Mouse (Mus musculus): Measurements from ENCODE around the gene Runx2. TPM values are rescaled to one million over a fixed set of nuclear protein-coding genes. Genes with fewer than 3 reads are reported as not detected.

Gene Runx2
- polyA plus RNA-seq, 1 experiment from 2014 or later = 4.6 TPM

DNA sequence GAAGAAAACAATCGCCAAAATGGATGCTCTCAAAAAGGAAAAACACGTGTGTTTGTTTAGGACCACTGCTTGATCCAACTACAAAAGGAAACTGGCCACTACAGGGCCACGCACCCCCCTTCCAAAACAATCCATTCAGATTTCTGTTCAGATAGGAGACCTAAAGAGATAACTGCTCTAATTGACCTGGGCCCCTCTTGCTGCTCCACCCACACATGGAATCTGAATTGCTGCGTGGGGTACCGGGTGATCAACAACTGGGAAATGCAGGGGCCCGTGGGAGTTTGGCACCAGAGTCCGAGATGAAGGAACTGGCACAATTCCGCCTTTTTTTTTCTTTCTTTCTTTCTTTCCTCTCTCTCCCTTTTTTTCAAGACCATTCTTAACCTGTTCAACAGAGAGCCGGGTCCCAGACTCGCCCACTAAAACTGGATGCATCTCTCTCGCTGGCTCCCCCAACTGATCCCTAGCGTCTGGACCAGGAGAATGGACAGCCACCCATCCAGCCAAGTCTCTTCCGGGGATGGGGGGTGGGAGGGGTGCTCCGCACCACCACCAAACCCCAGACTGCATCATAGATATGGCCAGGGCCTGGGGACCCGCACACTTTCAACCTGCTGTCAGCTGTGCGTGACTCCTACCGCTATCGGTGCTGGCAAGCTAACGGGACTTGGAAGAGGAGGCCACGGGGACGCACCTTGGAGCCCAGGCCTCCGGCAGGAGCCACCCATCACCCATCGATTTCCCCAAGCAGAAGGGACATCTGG lies 80.9 kb downstream of the Runx2 start:
- H3K36me3 ChIP-seq = no peaks in the 10 kb centered on the region
- H3K27ac ChIP-seq (replicated peaks) = no peak overlapping the region
- no peak overlapping the region; the same call in 1 of the 2 replicates for H3K9ac ChIP-seq (replicated peaks)
- 2% methylated on average over 23 of the region's 23 CpGs for WGBS
- H3K4me2 ChIP-seq (replicated peaks) = peak overlapping the region; percentile 91
- no peaks in the 10 kb centered on the region for H3K9me3 ChIP-seq
- peak overlapping the region; percentile 67 for H3K4me3 ChIP-seq
- H3K4me1 ChIP-seq = peaks cover 36% of the 10 kb centered on the region
- H3K27me3 ChIP-seq = peaks cover 60% of the 10 kb centered on the region
- ATAC-seq (ENCODE audit: low FRiP score, low read depth) = no peak

DNA sequence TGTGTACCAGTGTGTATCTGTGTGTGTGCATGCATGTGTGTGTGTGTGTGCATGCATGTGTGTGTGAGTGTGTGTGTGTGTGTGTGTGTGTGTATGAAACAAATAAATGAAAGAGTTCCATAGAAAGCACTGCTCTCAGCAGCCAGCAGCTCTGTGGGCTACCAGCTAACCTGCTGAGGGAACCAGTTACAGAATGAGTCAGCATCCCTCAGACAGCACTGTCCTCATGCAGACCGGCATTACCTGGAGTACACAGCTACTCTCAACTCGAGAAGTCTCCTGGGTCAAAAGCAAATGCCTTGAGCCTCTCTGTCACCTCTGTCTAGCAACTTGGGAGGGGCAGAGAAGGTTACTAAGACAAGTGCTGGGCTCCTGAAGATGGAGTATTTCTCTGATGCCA lies 86.1 kb downstream of the Runx2 start:
- H3K9ac ChIP-seq (replicated peaks) = no peak overlapping the region
- no peak overlapping the region for H3K4me2 ChIP-seq (replicated peaks)
- H3K4me3 ChIP-seq = no peak overlapping the region
- 51% methylated on average over 2 of the region's 2 CpGs for WGBS
- no peak overlapping the region for H3K27ac ChIP-seq (replicated peaks)
- H3K9me3 ChIP-seq = no peaks in the 10 kb centered on the region
- peaks cover 23% of the 10 kb centered on the region for H3K27me3 ChIP-seq
- no peak for ATAC-seq (ENCODE audit: low FRiP score, low read depth)
- no peaks in the 10 kb centered on the region for H3K4me1 ChIP-seq
- H3K36me3 ChIP-seq = no peaks in the 10 kb centered on the region

DNA sequence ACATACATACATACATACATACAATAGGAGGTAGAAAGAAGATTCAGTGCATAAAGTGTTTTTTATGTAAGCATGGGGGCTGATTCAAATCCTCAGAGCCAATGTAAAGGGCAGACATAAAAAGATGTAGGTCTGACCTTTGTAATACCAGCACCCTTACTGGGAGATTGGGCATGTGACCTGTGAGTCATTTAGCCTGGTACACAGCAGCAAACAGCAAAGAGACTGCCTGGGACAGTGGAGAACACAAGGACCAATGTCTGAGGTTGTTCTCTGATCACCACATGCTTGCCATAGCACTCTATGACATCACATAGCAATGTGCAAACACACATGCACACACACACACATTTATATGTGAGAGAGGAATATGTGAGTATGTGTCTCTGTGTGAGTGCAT lies 86.9 kb downstream of the Runx2 start:
- Histone ChIP-seq H3K4me1 (no peaks in the 10 kb centered on the region), H3K27me3 (peaks cover 21% of the 10 kb centered on the region), H3K9ac (replicated peaks) (no peak overlapping the region), H3K36me3 (no peaks in the 10 kb centered on the region), H3K4me3 (no peak overlapping the region), H3K4me2 (replicated peaks) (no peak overlapping the region), H3K27ac (replicated peaks) (no peak overlapping the region), H3K9me3 (no peaks in the 10 kb centered on the region)
- ATAC-seq (ENCODE audit: low FRiP score, low read depth) = no peak

DNA sequence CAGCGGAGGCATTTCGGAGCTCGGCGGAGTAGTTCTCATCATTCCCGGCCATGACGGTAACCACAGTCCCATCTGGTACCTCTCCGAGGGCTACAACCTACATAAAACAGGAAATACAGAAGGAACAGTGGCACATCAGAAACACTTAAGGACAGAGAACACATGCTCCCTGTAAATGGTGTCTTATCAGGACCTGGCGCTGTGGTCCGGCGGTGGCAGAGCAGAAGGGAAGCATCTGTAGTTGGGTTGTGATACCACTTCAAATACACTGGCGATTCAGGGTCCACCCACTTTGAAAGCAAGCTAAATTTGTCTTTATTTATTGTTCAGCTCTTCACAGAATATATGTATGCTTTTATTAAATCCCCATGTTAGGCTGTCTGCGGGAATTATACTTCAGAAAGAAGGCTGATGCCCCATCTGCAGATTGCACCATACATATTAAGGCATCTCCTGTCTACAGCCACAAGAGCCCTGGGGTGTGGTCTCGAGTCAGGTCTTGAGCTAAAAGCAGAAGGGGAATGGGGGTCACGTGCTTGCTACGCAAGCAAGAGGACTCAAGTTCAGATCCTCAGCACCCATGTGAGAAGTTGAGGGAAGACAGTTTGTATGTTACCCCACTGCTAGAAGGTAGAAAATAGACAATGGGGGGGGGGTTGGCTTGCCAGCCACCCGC lies 89.7 kb downstream of the Runx2 start:
- H3K9ac ChIP-seq (replicated peaks) = no peak overlapping the region
- no peak for ATAC-seq (ENCODE audit: low FRiP score, low read depth)
- 90% methylated on average over 16 of the region's 16 CpGs for WGBS

DNA sequence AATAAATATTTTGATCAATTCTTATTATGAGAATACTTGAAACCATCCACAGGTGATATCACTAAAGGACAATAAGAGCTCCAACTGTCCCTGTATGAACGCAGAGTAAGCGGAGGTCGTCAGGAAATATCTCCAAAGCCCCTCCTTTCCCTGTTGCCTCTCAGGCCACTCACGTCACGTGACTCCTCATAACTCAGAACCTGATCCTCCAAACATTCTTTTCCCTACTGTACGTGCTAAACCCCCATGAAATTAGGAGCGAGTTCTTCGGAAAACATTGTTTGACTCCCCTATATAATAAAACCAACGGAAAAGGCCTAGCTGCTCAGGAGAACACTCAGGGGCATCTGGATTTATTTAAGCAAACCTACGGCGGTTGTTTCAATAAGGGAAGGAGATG lies 90.3 kb downstream of the Runx2 start:
- no peak overlapping the region for H3K4me3 ChIP-seq
- H3K4me2 ChIP-seq (replicated peaks) = no peak overlapping the region
- no peak overlapping the region for H3K9ac ChIP-seq (replicated peaks)
- no peaks in the 10 kb centered on the region for H3K4me1 ChIP-seq
- H3K9me3 ChIP-seq = no peaks in the 10 kb centered on the region
- no peaks in the 10 kb centered on the region for H3K36me3 ChIP-seq
- no peak overlapping the region for H3K27ac ChIP-seq (replicated peaks)
- WGBS = 86% methylated on average over 11 of the region's 11 CpGs
- no peak for ATAC-seq (ENCODE audit: low FRiP score, low read depth)
- H3K27me3 ChIP-seq = peaks cover 11% of the 10 kb centered on the region

More for the DNA sequence above, 89.7 kb downstream of the Runx2 start:
- no peak overlapping the region for H3K27ac ChIP-seq (replicated peaks)
- H3K9me3 ChIP-seq = no peaks in the 10 kb centered on the region
- peaks cover 11% of the 10 kb centered on the region for H3K27me3 ChIP-seq
- no peaks in the 10 kb centered on the region for H3K36me3 ChIP-seq
- no peaks in the 10 kb centered on the region for H3K4me1 ChIP-seq
- no peak overlapping the region for H3K4me2 ChIP-seq (replicated peaks)
- H3K4me3 ChIP-seq = no peak overlapping the region

DNA sequence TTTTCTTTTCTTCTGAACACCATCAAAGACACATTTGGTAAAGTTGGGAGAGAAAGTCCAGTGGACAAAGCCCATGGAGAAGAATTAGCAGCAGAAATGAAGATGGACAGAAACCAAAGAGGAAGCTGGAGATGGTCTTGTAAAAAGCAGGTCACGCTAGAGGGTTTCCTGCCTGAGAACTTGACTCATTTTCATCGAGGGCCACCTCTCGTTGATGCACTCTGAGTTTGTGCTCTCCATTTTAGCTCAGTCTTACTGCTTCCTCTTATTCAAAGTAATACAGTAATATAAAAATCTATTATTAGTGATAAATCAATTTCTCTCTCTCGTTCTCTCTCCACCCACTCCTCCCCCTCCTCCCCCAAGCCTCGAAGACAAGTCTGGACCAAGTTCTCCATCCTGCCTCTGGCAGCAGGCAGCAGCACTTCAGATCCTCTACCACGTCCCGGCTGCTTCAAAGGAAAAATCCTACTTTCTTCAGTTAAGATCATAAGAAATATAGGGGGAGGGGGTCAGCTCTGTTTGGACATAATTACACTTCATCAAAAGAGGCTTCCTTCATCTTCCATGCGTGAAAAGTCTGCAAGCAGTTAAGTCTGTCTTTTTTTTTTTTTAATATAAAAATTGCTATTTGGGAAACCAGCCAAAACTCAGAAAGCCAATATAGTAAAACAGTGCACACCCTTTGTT lies 92.3 kb downstream of the Runx2 start:
- Histone ChIP-seq H3K36me3 (no peaks in the 10 kb centered on the region), H3K9ac (replicated peaks) (no peak overlapping the region), H3K27ac (replicated peaks) (no peak overlapping the region), H3K4me2 (replicated peaks) (no peak overlapping the region), H3K9me3 (no peaks in the 10 kb centered on the region), H3K27me3 (no peaks in the 10 kb centered on the region), H3K4me1 (no peaks in the 10 kb centered on the region), H3K4me3 (no peak overlapping the region)
- 72% methylated on average over 8 of the region's 8 CpGs for WGBS
- ATAC-seq (ENCODE audit: low FRiP score, low read depth) = no peak

DNA sequence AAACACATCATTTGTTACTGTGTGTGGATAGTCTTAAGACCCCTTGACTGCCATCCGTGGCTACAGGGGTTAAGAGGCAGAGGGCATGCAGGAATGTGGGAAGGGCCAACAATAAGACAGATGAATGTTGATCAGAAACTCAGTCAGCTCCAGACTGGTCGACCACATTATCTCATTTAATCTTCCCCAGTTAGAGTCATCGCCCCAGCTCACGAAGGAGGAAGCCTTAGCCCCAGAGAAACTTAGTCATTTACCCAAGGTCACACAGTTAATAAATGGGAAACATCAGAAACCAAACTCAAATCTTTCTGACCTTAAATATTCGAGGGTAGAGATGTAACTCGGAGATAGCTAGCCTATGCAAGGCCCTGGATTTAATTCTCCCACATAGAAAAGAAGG lies 96.0 kb downstream of the Runx2 start:
- H3K4me2 ChIP-seq (replicated peaks) = no peak overlapping the region
- H3K9ac ChIP-seq (replicated peaks) = no peak overlapping the region
- no peak overlapping the region for H3K27ac ChIP-seq (replicated peaks)
- no peaks in the 10 kb centered on the region for H3K9me3 ChIP-seq
- H3K36me3 ChIP-seq = no peaks in the 10 kb centered on the region
- no peaks in the 10 kb centered on the region for H3K27me3 ChIP-seq
- 68% methylated on average over 6 of the region's 6 CpGs for WGBS
- H3K4me1 ChIP-seq = no peaks in the 10 kb centered on the region
- ATAC-seq (ENCODE audit: low FRiP score, low read depth) = no peak
- no peak overlapping the region for H3K4me3 ChIP-seq

DNA sequence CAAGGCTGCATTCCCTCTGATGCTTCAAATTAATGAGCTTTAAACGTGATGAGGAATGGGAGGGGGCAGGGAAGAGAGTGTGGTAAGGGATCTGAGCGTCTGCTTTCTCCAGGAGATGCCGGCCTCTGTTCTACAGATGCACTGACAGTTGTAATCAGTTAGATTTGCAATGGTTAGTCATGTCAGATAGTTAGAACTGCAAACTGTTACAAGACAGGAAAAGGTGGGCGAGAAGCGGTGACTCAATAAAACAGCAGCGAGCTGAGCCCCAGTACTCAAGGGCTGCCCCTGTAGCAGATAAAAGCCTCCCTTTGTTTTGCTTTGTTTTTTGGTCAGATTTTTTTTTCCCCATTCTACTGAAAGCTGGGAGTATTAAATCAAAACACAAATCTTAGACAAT lies 96.6 kb downstream of the Runx2 start:
- no peaks in the 10 kb centered on the region for H3K4me1 ChIP-seq
- no peaks in the 10 kb centered on the region for H3K9me3 ChIP-seq
- no peak for ATAC-seq (ENCODE audit: low FRiP score, low read depth)
- no peaks in the 10 kb centered on the region for H3K27me3 ChIP-seq
- 44% methylated on average over 6 of the region's 6 CpGs for WGBS
- no peaks in the 10 kb centered on the region for H3K36me3 ChIP-seq
- no peak overlapping the region for H3K4me2 ChIP-seq (replicated peaks)
- H3K4me3 ChIP-seq = no peak overlapping the region
- no peak overlapping the region for H3K9ac ChIP-seq (replicated peaks)
- H3K27ac ChIP-seq (replicated peaks) = no peak overlapping the region

DNA sequence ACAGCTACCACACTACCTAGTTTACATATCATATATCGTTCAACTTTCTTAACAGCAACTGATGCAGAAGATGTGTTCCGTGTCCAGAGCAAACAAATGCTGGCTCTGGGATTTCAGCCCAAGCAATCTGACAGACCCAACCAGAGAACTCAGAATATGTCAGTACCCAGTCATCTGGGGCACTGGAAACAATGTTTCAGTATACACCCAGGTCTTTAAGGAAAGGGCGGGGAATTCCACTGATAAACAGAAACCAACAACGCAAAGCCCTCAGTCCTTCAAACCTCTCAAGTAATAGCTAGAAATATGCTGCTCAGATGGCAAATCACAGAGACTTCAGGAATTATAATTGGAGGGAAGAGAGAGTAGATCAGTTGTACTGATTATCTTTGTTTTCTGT lies 100.5 kb downstream of the Runx2 start:
- H3K4me2 ChIP-seq (replicated peaks) = no peak overlapping the region
- ATAC-seq (ENCODE audit: low FRiP score, low read depth) = no peak
- no peak overlapping the region for H3K27ac ChIP-seq (replicated peaks)
- no peak overlapping the region for H3K9ac ChIP-seq (replicated peaks)
- 0 out of 2 replicates have a peak, but pooled peaks cover 5% of the 10 kb centered on the region for H3K27me3 ChIP-seq
- no peaks in the 10 kb centered on the region for H3K9me3 ChIP-seq
- H3K36me3 ChIP-seq = no peaks in the 10 kb centered on the region
- H3K4me1 ChIP-seq = no peaks in the 10 kb centered on the region
- WGBS = 91% methylated on average over 4 of the region's 4 CpGs
- H3K4me3 ChIP-seq = no peak overlapping the region

DNA sequence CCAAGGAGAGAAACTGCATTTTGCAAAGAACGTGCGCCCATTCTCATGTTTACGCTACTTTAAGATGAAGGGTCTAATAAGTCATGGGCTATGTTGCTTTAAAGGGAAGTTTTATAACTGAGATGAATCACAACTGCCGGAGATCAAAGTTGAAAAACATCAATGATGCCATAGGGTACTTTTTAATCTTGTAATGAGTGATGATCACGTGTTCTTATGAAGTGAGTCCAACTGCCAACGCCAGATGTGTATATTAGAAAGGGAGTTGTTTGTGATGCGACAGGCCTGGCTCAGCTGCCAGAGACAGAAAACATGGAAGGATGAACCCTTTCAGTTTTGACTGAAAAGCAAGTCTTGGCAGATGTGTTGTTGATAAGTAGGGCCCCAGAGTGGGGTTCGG lies 101.2 kb downstream of the Runx2 start:
- no peak for ATAC-seq (ENCODE audit: low FRiP score, low read depth)
- no peak overlapping the region for H3K4me3 ChIP-seq
- H3K36me3 ChIP-seq = no peaks in the 10 kb centered on the region
- no peak overlapping the region for H3K4me2 ChIP-seq (replicated peaks)
- no peak overlapping the region for H3K9ac ChIP-seq (replicated peaks)
- WGBS = 92% methylated on average over 8 of the region's 8 CpGs
- H3K27ac ChIP-seq (replicated peaks) = no peak overlapping the region
- no peaks in the 10 kb centered on the region for H3K9me3 ChIP-seq
- H3K27me3 ChIP-seq = 0 out of 2 replicates have a peak, but pooled peaks cover 5% of the 10 kb centered on the region
- no peaks in the 10 kb centered on the region for H3K4me1 ChIP-seq

DNA sequence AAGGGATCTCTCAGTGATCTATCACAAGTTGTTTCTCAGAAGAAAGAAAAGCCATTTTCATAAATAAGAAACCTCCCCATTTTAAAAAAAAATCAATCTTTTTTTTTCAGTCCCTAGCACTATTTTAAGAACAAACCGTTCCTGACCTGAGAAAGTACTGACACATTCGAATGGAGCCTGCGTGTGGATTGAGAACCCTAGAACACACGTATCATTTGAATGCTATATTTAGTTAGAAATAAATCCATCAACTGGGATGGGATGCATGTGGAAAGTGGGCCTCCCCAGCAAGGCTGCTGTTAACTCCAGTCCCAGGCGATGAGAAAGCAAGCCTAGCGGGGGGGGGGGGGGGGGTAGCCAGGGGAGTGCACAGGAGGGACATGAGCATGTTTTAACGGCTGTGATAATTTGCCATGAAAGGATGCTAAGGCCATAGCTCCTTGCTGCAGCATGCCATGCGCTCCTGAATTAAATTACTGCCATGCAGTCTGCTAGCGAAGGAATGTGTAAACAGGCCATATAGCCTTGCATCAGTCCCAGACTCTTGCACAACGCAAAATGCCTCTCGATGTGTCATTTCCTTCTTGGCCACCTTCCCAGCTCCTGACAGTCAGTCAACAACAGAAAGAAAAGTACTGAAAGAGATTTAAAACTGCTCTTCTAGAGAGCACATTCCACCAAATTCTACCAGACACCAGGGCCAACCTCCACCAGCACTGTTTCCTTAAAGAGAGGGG lies 104.9 kb downstream of the Runx2 start:
- Histone ChIP-seq H3K27ac (replicated peaks) (no peak overlapping the region), H3K36me3 (no peaks in the 10 kb centered on the region), H3K4me1 (no peaks in the 10 kb centered on the region), H3K9me3 (no peaks in the 10 kb centered on the region), H3K27me3 (0 out of 2 replicates have a peak, but pooled peaks cover 5% of the 10 kb centered on the region), H3K4me3 (no peak overlapping the region), H3K4me2 (replicated peaks) (no peak overlapping the region), H3K9ac (replicated peaks) (no peak overlapping the region)
- 68% methylated on average over 10 of the region's 11 CpGs for WGBS
- no peak for ATAC-seq (ENCODE audit: low FRiP score, low read depth)

DNA sequence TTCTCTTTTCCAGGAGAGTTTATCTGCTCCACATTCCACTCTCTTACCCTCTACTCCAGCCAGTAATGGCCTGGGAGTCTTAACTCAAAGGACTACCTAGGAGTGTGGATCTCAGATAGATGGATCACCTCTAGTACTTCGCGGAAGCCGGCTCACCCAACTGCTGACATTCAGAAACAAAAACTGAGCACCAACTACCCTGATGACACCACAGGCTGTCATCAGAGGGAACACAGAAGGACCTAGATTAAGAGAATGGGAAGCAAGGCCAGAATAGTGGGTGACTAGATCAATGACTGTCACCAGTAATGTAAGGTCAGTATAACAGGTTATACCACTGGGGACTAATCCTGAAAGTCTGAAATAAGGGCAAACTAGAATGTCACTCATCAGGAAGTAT lies 106.6 kb downstream of the Runx2 start:
- H3K4me3 ChIP-seq = no peak overlapping the region
- H3K9me3 ChIP-seq = no peaks in the 10 kb centered on the region
- H3K27ac ChIP-seq (replicated peaks) = no peak overlapping the region
- H3K4me2 ChIP-seq (replicated peaks) = no peak overlapping the region
- no peak overlapping the region for H3K9ac ChIP-seq (replicated peaks)
- H3K4me1 ChIP-seq = no peaks in the 10 kb centered on the region; the same call in 1 of the 2 replicates
- ATAC-seq (ENCODE audit: low FRiP score, low read depth) = no peak
- H3K27me3 ChIP-seq = 0 out of 2 replicates have a peak, but pooled peaks cover 5% of the 10 kb centered on the region
- WGBS = over 99% methylated on average over 3 of the region's 3 CpGs
- no peaks in the 10 kb centered on the region for H3K36me3 ChIP-seq

Measured in midbrain, embryonic 12.5 days (tissue).